Mouse (Mus musculus) ovary, postnatal 36 days (tissue): ENCODE measurements around the gene Cadm2.

ENCODE experiments used
- DNase-seq: peaks from one replicate; pipeline ENCODE4 v3.0.0; 2022; ENCODE audit warnings: low spot score, mixed read lengths

The Cadm2 gene

DNA sequence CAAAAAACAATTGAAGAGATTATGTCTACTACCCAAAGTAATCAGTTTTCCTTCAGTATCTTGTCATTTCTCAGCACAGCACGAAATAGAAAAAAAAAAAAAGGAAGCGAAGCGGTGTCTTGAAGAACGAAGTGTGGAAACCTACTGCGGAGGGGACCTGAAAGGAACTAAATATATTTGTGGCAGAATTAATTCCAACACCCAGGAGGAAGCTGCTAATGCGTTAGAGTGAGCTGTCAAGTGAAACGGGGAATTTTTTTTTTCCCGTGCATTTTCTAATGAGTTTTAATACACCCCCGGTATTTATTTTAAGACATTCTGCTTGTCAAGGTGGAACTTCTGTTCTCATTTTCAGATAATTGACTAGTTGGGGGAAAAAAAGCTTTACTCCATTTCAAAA is 111.6 kb downstream of the Cadm2 start:
- DNase-seq: no peak

DNA sequence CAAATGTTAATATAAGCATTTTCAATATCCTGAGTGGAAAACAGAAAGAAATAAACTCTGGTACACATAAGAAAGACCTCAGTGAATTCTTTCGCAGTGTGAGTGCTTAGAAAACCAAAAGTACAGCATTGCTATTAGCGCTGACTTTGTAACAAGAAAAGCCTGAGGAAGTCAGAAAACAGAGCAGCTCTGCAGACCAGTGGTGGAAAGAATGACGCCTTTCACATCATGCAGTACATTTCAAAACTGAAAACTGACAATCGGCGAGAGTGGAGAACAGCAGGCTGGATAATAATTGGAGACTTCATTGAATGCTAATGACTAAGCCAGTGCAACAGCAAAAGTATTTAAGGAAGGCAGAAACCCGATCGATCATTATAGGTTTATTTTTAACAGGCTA is 138.2 kb downstream of the Cadm2 start:
- no peak for DNase-seq

DNA sequence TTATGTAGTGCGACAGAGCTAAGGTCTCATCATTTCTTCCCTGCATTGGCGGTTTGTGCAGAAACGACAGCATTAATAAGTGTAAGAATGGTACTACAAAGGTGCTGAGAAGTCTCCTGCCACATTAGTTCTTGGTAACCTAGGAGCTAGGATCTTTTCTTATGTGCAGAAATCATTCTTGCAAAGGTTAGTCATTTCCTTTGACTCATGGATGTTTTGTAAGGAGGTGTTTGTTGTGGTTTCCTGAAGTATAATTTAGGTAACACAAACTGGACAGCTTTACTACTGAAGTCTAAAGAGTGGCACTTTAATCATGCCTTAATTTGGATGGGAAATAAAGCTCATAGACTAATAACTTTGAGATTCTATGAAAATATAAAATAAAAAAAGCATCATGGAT is 153.7 kb downstream of the Cadm2 start:
- no peak for DNase-seq

DNA sequence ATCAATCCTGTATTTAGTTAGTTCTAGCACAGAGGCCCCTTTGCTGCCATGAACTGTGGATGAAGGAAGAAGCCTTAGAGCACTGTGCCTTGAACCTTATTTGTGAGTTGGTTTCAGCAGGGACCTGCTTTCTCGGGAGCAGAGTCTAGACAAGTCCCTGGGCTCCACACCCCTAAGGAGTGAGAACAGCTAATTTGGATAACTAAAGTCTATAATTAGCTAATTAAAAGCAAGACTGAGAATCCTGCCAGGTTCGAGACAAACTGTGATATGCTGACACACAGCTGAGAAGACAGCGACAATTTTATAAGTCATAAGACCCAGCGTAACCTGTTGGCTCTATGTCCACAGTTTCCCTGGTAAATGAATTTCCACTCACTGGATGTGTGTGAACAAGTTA is 184.4 kb downstream of the Cadm2 start:
- no peak for DNase-seq

DNA sequence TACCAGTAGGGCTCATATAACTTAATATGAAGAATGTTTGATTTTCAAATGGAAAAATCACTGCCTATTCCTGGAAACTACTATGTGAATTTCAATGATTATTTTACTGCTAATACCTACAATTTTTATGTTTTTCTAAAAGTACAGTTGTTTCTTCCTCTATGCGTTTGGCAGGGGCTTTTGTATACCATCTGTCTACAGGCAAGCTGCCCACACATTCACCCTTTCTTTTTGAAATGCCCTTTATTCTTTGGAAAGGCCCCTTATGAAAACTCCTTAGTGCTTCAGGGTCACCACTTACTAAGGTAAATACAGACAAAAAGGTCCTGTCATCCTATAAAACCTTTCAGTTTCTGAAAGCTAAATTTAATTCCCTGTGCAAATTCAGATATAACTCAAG is 195.3 kb downstream of the Cadm2 start:
- DNase-seq: no peak

DNA sequence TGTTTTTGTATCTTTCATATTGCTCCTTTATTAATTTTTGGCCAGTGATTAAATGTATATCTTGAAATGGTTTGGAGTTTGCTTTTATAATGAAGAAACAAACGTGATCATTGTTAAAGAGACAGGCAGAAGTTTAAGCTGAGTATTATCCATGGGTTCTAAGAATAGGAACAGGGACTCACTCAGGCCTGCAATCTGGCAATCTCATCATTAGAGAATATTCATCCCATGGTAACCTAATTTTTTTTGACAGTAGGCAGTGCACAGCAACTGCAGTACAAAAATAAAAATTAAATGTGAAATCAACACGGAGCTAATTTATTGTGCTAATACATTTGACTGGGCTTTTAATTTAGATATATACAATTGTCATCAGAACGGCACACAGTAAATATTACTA is 209.8 kb downstream of the Cadm2 start:
- DNase-seq: no peak

DNA sequence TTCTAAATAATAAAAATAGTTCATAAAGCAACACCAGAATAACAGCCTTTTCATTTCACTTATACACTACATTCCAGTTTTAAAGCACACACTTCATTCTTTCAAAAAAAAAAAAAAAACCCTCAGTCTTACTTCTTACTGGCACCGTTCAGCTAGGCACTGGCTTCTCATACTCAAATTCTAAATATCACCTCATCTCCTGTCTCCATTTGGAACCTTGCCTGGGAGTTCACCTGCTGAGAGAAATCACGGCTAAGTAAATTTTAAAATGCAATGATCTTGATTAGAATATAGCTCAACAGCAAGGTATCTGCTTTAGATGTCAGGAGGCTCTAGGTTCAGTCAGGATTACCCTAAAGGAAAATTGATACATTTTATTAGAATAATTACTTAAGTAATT is 210.2 kb downstream of the Cadm2 start:
- DNase-seq: no peak

DNA sequence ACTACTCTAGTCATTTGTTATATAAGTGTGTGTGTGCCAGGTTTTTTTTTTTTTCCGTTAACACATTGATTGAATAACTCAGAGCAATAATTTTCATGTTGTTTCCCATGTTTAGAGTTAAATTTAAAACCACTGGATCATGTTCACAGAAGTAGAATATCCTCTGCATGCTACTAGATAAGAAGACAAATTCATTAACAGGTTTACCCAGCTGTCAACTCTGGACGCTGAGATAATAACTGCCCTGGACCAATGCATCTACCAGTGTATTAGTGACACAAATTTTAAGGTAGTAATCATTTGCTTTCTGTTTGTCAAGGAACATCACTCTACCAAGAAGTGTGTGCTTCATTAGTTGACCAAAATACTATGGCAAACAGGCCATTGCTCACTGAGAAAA is 253.0 kb downstream of the Cadm2 start:
- DNase-seq: no peak

DNA sequence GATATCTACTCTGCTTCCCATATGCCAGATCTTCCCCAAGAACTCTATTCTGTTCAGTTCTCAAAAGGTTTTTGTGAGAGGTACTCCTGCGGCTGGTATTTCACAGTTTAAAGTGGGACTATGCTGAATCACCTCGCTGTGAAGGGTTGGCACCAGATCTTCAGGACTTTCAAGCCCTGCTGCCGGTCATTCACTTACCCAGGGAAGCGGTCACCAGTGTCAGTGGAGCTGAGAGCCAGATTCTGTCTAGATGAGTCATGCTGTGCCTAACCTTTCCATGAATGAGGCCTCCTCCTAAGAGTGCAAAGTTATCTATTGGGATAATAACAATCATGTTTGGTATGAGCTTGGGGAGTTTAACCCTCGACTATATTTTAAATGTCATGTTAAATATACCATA is 272.7 kb downstream of the Cadm2 start:
- DNase-seq: no peak

DNA sequence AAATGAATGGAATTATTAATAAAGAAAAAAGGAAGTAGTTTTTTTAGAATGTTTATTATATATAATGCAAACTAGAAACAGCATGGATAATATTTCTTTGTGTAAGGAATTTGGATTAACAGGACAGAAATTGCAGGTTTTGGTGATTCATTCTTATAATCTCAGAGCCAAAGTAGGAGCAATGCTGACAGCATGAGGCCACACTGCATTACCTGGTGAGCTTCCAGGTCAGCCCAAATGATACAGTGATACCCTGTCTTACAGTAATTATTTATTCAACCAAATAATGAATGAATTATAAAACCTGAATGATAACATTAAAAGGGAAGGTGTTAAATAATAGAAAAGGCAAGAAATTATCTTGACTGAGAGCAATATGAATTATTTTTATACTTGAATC is 273.1 kb downstream of the Cadm2 start:
- DNase-seq: no peak

DNA sequence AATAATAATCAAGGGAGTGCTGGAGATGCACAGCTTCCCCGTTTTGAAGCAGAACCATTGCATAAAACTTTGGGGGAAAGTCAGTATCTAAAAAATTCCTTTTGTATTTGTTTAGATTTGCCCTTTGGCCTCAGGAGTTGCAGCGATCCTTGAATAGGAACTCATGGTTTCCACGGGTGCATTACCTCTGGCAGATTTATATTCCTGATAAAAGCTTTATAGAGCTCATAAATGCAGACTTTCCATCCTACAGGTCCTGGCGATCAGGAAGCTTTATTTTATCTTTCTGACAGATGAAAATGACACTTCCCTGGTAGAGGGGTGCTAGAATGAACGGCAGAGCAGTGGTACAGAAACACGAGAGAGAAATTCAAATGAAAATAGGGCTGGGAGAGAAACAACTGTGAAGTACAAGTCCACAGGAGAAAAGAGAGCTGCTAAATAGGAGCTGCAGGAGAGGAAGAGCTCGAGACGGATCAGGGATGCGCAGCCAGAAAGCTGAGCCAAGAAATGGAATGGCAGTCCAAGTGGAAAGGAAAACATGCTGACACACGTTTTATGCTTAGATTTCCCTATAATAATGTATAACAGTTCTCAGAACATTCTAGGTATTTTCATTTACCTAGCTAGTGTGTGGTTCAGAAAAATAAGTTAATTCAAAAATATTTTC is 274.0 kb downstream of the Cadm2 start:
- DNase-seq: no peak

DNA sequence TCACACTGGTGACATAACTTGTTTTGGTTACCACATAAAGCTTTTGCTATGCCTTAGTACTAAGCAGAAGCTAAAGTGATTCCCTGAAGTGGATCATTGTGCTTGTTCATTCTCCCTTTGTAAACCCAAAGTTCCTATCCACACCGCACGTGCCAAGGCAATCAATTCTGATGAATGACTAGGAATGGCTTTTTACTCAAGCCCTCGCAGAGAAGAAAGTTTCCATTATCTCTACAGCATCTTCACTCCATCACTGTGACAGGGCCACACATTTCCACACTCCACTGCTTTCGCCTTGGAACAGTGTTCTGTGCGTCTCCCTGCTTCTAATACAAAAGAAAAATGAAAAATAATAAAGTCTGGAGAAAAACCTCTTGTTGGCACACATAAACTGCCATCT is 276.5 kb downstream of the Cadm2 start:
- no peak for DNase-seq

DNA sequence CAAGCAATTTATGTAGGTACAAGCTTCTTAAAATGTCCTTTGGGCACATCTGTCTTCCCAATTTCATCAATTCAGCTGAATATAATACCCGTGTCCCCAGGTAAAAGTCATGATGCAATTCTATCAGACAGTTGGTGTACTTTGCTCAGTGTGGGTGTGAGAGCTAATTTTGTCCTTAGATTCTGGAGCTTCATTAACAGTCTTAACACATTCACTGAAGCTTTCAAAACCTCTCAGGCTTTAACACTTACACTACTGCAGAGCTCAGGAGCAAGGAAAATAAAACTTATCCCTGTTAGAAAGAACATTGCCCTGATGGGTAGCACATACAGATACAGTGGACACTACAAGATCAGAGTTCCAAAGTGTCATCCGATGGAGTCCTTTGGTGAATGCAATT is 309.7 kb downstream of the Cadm2 start:
- no peak for DNase-seq

DNA sequence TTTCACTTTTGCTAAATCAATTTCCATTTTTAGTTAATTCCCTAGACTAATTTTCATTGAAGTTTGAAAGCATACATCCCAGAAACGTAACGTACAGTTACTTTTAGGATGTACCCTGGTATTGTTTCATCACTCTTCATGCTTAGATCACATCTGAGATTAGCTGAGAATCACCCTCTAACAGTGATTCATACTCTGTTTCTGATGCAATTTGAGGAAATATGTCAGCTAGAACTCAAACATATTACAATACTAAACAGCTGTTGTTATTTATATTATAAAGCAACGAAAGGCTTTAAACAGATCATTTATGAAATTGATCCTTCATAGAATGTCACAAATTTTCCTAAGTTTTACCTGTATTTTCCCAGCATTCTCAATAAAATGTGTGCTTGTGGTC is 336.0 kb downstream of the Cadm2 start:
- DNase-seq: no peak

DNA sequence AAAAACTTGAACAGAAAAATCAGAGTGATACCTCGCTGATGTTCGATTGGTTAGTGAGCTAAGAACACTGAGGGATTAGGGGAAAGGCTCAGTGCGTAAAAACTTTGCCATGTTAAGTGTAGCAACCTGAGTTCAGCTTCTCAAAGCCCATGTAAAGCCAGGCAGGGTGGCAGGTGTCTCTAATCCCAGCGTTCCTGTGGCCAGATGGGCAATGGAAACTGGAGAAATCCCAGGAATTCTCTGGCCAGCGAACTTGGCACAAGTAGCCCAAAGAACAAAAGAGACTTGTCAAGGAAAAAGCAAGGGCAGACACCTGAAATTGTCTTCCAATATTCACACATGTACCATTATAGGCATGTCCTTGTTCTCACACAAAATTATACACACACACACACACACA is 377.1 kb downstream of the Cadm2 start:
- DNase-seq: no peak

DNA sequence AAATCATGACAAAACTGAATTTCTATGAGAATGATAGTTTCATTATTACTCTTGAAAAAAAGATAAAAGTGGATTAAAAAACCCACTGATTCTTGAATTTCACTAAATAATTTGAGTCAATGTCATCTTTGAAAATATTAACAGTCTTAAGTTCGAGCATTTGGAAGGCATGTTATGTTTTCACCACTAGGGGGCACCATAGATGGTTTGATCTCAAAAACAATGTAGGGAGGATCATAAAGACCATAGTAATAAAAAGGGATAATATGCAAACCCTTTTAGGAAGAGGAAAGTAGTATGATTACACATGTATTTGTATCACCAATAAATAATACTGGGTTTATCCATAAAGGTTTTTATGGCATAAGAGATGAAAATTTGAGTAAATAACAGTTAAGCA is 385.8 kb downstream of the Cadm2 start:
- no peak for DNase-seq

DNA sequence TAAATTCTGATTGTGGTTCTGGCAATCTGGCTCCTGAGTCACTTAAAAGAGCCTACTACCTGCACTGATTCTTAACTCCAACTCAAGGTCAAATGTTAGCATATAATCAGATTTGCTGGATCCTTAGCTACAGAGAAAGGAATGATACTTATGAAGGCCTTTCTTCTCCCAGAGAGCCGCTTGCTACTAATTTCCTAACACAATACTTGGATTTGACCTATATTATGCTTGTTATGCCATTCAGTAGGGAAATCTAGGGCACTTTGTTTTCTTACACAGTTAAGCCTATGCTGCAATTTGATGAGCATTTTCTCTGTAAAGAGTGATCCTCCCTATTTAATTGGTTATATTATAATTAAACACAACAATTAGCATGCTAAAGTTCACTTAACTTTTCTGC is 394.0 kb downstream of the Cadm2 start:
- no peak for DNase-seq

DNA sequence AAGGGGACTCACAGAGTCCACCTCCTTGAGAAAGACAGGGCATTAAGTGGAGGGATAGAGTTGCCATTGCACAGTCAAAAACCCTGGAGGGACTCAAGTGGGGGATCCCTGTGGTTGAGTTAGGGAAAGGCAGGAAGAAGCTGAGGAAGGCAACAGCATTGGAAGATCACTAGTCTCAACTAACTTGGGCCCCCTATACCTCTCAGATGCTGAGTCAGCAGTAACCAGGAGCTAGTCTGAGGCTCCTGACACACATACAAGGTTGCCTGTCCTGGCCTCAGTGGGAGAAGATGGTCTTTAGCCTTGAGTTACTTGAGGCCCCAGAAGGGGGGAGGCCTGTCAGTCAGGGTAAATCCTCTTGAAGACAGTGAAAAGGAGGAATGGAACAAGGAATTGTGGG is 417.4 kb downstream of the Cadm2 start:
- no peak for DNase-seq

DNA sequence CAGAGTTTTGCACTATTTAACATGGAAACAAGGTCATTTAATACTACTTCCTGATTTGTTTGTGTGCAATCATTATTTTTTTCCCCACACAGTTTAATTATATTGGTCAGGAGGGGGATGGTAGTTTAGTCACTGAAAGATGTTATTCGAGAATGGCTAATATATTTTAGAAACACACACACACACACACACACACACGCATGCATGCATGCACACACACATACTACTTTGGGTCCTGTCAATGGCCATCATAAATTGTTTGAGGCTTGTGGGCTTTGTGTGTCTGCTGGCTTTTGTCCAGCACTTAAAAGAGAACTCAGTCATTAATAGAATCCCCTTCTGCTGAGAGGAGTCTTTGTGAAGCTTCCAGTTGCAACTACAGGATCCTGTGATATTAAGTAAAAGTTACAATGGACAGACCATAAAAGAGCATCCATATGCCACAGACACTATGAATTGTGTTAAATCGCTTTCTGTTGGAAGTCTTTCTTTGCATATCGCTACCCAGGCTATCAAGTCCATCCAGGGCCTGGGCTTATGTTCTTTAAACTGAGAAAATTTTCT is 427.8 kb downstream of the Cadm2 start:
- DNase-seq: no peak

DNA sequence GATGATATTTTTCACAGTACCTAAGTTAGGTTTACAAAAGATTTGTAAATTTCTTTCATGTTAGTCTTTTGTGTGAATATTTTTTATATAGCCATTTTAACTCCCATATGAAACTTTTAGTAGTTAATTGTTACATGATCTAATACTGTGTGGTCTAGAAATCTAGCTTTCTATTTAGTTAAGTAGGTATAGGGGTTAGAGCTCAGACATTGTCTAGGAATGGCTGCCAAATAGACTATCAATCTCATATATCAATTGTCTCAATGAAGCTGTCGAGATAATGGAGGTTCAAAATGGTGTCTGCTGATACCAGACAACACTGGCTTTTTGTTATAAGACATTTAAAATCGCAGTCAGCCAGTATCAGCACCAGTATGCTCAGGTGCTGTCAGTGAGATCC is 428.3 kb downstream of the Cadm2 start:
- no peak for DNase-seq

DNA sequence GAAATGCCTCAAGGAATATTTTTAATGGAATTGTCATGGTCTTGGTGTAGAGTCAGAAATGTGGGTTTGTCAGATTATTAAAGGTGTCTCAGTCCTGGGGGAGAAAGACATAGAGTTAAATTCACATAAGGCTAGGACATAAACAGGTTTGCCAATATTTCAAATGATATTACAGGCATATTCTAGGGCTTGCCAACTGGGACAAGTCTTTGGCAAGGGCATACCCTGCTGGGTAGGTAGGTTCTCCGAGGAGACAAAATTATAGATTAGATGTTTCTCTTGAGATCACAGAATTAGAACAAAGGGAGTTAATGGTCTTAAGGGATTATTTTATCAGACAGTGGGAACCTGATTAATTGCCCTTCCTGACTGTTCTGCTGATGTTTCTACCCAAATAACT is 434.4 kb downstream of the Cadm2 start:
- no peak for DNase-seq

DNA sequence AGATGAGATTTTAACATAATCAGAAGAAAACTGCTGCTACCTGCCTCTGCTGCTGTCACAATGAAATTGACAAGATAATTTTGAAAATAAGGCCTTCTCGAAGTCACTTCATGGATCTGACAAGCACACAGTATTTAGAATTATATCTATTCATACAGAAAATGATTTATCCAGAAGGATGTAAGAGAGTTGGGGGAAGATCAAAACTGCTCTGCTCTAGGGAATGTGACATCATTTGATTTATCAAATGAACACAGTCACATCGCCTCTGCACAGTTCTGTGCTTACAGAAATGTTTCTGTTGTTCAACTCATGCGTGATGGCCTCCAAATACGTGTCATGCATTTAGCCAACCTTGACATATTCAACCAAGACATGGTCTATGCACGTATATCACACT is 437.8 kb downstream of the Cadm2 start:
- DNase-seq: no peak

DNA sequence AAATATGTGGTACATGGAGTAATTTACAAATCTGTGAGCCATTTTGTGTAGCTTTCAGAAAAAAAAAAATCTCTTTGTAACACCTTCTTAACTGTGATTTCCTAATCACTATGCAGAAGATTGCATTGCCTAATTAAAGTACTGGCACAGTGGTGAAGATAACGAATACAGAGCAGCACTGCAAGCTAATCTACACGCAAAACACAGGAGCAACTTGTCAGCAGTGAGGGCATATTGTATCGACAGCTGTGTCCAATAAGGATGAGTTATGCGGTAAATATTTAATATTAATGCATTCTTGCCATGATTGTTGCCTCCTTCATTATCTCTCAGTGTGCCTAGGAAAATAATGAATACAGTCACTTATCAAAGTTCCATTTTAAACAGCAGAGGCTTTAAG is 445.3 kb downstream of the Cadm2 start:
- no peak for DNase-seq

DNA sequence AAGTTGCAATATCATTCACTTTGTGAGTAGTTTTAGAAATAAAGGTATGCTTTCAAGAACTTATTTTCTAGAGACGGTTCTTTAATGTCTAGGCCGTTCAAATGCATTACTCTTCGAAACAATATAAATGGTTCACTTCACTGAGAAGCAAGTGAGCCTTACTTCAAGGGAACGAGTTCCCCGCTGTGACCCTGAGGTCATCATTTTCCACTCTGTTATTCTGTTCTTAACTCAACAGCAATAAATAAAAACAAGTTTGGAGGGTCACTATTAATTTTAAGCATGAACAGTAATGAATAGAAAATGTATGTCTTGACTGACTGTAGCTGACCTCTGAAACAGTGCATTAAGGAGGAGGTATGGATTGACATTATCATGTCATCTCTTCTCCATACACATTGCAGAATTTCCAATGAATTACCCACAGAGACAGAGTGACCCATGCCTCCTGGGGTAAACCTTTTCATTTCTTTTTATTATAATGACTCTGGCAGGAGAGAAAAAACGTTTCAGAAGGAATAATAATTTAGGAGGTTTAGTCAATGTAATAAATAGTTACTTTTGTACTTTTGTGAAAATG is 458.4 kb downstream of the Cadm2 start:
- DNase-seq: no peak
